Mouse (Mus musculus) liver, adult 2 months (tissue): ENCODE data around the gene Tmem41b. TPM values are rescaled to one million over a fixed set of nuclear protein-coding genes. Genes with fewer than 3 reads are reported as not detected.

Source experiments
- DNase-seq: peaks from one replicate; pipeline ENCODE4 v3.0.0-alpha.2; 2011; ENCODE audit warnings: low read depth, low spot score; ENCODE audit errors: extremely low read depth
- H3K27ac ChIP-seq: fragments of 200-500 bp; replicated peaks from 2 replicates; pipeline ENCODE4 v1.5.1; 2012; ENCODE audit warnings: low read depth, mild to moderate bottlenecking, control low read depth, inconsistent platforms, low read length; ENCODE audit not compliant: insufficient read depth
- H3K27me3 ChIP-seq: fragments of 200-500 bp; 2 replicates; pipeline ENCODE4 v1.6.1; 2012; ENCODE audit warnings: mild to moderate bottlenecking, moderate library complexity, low read length, inconsistent platforms; ENCODE audit not compliant: control insufficient read depth, insufficient read depth
- H3K36me3 ChIP-seq: fragments of 200-500 bp; 2 replicates; pipeline ENCODE4 v1.6.1; 2012; ENCODE audit warnings: low read length, inconsistent platforms; ENCODE audit not compliant: control insufficient read depth, insufficient read depth
- H3K4me1 ChIP-seq: fragments of 200-500 bp; 2 replicates; pipeline ENCODE4 v1.6.1; 2011; ENCODE audit warnings: low read length; ENCODE audit not compliant: control insufficient read depth, insufficient read depth
- H3K4me3 ChIP-seq: fragments of 200-500 bp; 2 replicates; pipeline ENCODE4 v1.5.1; 2011; ENCODE audit warnings: low read depth, mild to moderate bottlenecking, control low read depth, low read length, moderate library complexity; ENCODE audit not compliant: insufficient read depth
- H3K79me2 ChIP-seq: fragments of 200-500 bp; 2 replicates; pipeline ENCODE4 v1.6.1; 2012; ENCODE audit warnings: inconsistent platforms, mild to moderate bottlenecking, low read length, moderate library complexity; ENCODE audit not compliant: control insufficient read depth, insufficient read depth
- H3K9ac ChIP-seq: fragments of 200-500 bp; 2 replicates; pipeline ENCODE4 v1.6.1; 2012; ENCODE audit warnings: low read depth, mild to moderate bottlenecking, control low read depth, inconsistent platforms, low read length
- CTCF ChIP-seq: fragments of 200-500 bp; IDR thresholded peaks from 2 replicates; pipeline ENCODE4 v1.5.1; 2011; ENCODE audit warnings: low read depth, low read length, control low read depth
- POLR2A ChIP-seq: fragments of 200-500 bp; IDR thresholded peaks from 2 replicates; pipeline ENCODE4 v1.6.1; 2011; ENCODE audit warnings: low read length, control low read depth; ENCODE audit not compliant: insufficient read depth; ENCODE audit errors: extremely low read depth
- WGBS: fragments of 180-500 bp; shearing (Covaris S2); methylation state at CpG from one replicate; pipeline ENCODE4 v1.1.7; 2018; 5-methylcytosine and 5-hydroxymethylcytosine counted together
- polyA plus RNA-seq: library from polyadenylated mRNA; depleted of rRNA; stranded (reverse); fragments of >200 nt; gene quantifications from 2 replicates; pipeline ENCODE4 v1.2.3, GENCODE M21; 2012
- total RNA-seq: library from RNA; depleted of rRNA; stranded (reverse); fragments of >200 nt; gene quantifications from 2 replicates; pipeline ENCODE4 v1.2.3, GENCODE M21; 2014

The Tmem41b gene
- total and polyA plus RNA-seq, 2 experiments, result 21.6 to 43.1 TPM

GRCm38 (mm10) chr7:110018631-110019482 is 32.1 kb upstream of the Tmem41b start:
- peak overlapping the region; percentile 64 for H3K27ac ChIP-seq
- DNase-seq, result peak; percentile 51
- H3K36me3 ChIP-seq, result no peaks in the 10 kb centered on the region
- peak overlapping the region; percentile 82 for H3K9ac ChIP-seq
- H3K27me3 ChIP-seq, result no peaks in the 10 kb centered on the region
- WGBS, result 1% methylated on average over 42 of the region's 42 CpGs
- peaks cover 15% of the 10 kb centered on the region; the same call in 1 of the 2 replicates for H3K4me1 ChIP-seq
- H3K4me3 ChIP-seq, result peak overlapping the region; percentile 69
- TF ChIP-seq POLR2A (no peak), CTCF (no peak)
- H3K79me2 ChIP-seq, result peaks cover 11% of the 10 kb centered on the region; the same call in 1 of the 2 replicates

GRCm38 (mm10) chr7:110018117-110018630 is 31.4 kb upstream of the Tmem41b start, which contains the start of gene Ipo7:
Gene Ipo7 (plus strand): TSS chr7:110018274.
- Histone ChIP-seq H3K4me3 (peak within 1 kb of the TSS; percentile 69), H3K4me1 (peaks cover 14% of the 10 kb centered on the region; the same call in 1 of the 2 replicates), H3K9ac (peak within 1 kb of the TSS; percentile 82), H3K27ac (peak within 1 kb of the TSS; percentile 64), H3K36me3 (no peaks in the 10 kb centered on the region), H3K27me3 (no peaks in the 10 kb centered on the region), H3K79me2 (peaks cover 11% of the 10 kb centered on the region; the same call in 1 of the 2 replicates)
- WGBS, result under 1% methylated on average over 48 of the region's 48 CpGs
- TF ChIP-seq CTCF (no peak), POLR2A (peak; percentile 84)
- DNase-seq, result peak; percentile 87

GRCm38 (mm10) chr7:110014272-110014671 is 27.5 kb upstream of the Tmem41b start:
- WGBS, result 83% methylated on average over 5 of the region's 5 CpGs
- no peaks in the 10 kb centered on the region for H3K36me3 ChIP-seq
- H3K4me1 ChIP-seq, result peaks cover 2% of the 10 kb centered on the region; the same call in 1 of the 2 replicates

GRCm38 (mm10) chr7:110011417-110011816 is 24.7 kb upstream of the Tmem41b start:
- H3K4me3 ChIP-seq, result no peak overlapping the region
- peaks cover 2% of the 10 kb centered on the region; the same call in 1 of the 2 replicates for H3K4me1 ChIP-seq
- 23% methylated on average over 1 of the region's 1 CpGs for WGBS
- no peak overlapping the region for H3K27ac ChIP-seq
- H3K9ac ChIP-seq, result no peak overlapping the region
- peak; percentile 79 for DNase-seq
- TF ChIP-seq CTCF (no peak), POLR2A (no peak)
- no peaks in the 10 kb centered on the region for H3K36me3 ChIP-seq
- H3K27me3 ChIP-seq, result no peaks in the 10 kb centered on the region
- H3K79me2 ChIP-seq, result no peaks in the 10 kb centered on the region

More at GRCm38 (mm10) chr7:110014272-110014671, 27.5 kb upstream of the Tmem41b start:
- DNase-seq, result no peak
- Histone ChIP-seq H3K9ac (no peak overlapping the region), H3K27me3 (no peaks in the 10 kb centered on the region), H3K4me3 (no peak overlapping the region), H3K79me2 (peaks cover 7% of the 10 kb centered on the region; the same call in 1 of the 2 replicates), H3K27ac (no peak overlapping the region)
- TF ChIP-seq POLR2A, result no peak
- no peak for TF ChIP-seq CTCF

- Histone ChIP-seq H3K27me3 (no peaks in the 10 kb centered on the region), H3K79me2 (no peaks in the 10 kb centered on the region), H3K9ac (no peak overlapping the region), H3K27ac (no peak overlapping the region), H3K4me3 (no peak overlapping the region), H3K36me3 (no peaks in the 10 kb centered on the region), H3K4me1 (peaks cover 2% of the 10 kb centered on the region; the same call in 1 of the 2 replicates)
- TF ChIP-seq CTCF (no peak), POLR2A (no peak)
- no peak for DNase-seq
- WGBS, result 86% methylated on average over 6 of the region's 6 CpGs
Observed at GRCm38 (mm10) chr7:110009084-110009483, 22.4 kb upstream of the Tmem41b start.

GRCm38 (mm10) chr7:110008513-110008912 is 21.8 kb upstream of the Tmem41b start:
- no peaks in the 10 kb centered on the region for H3K36me3 ChIP-seq
- no peak for TF ChIP-seq CTCF
- TF ChIP-seq POLR2A, result no peak
- H3K27ac ChIP-seq, result no peak overlapping the region
- no peaks in the 10 kb centered on the region for H3K79me2 ChIP-seq
- H3K4me3 ChIP-seq, result no peak overlapping the region
- no peak overlapping the region for H3K9ac ChIP-seq
- peaks cover 2% of the 10 kb centered on the region; the same call in 1 of the 2 replicates for H3K4me1 ChIP-seq
- no peak for DNase-seq
- H3K27me3 ChIP-seq, result no peaks in the 10 kb centered on the region
- WGBS, result 97% methylated on average over 1 of the region's 1 CpGs
